Mouse (Mus musculus) E14TG2a.4 (cell line): Measurements from ENCODE around the gene Rps3a1.

Experiments
- CTCF ChIP-seq: conservative IDR thresholded peaks from 2 replicates; pipeline ENCODE4 v1.5.1; 2014; ENCODE audit warnings: low read length
- POU5F1 ChIP-seq: IDR thresholded peaks from 2 replicates; pipeline ENCODE4 v1.6.1; 2014; ENCODE audit warnings: low read length, borderline replicate concordance

GRCm38 (mm10) chr3:86149063-86149462 lies 6.6 kb upstream of the Rps3a1 start:
- TF ChIP-seq CTCF: no peak
- TF ChIP-seq POU5F1: 0 out of 2 replicates have a peak, but pooled peaks have one; percentile 28
